Mouse (Mus musculus) B cell, adult 2 months (primary cell): ENCODE results near the gene Ifnar2.
"Not testable (repeated sequence)": the region's sequence is repeated elsewhere in the genome, so short reads cannot be mapped to it uniquely, and the experiment has no call there.

Experiments used
- DNase-seq, 2 experiments: peaks; one replicate each; pipeline ENCODE4 v3.0.0; 2022

Ifnar2 gene

DNA sequence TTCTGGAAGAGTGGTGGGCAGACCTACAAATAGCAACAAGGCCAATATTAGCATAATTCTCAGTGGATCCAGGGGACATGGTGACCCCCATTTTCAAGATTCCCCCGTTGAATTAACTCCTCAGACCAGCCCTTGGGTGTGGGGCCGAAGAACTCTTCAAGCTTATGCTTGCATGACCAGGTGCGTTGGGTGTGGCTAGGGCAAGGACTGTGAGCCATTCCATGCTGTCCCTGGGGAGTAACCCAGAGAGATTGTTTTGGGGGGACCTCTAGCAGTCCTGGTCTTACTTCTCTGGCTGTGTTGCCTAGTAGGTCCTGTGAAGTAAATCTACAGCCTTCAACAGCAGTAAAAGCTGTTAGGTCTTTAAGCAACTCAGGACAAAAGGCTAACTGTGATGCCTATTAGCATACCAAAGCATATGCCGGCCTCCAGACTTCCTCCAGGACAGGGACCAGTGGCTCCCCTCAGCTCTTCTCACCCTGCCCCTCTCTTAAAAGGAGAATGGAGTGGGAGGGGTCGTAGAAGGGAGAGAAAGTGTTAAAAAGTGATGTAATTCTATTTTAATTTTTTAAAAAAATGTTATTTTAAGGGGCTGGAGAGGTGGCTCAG, 60.2 kb downstream of the Ifnar2 start:
- DNase-seq, result peak in 1 of 2 experiments; percentile 31

DNA sequence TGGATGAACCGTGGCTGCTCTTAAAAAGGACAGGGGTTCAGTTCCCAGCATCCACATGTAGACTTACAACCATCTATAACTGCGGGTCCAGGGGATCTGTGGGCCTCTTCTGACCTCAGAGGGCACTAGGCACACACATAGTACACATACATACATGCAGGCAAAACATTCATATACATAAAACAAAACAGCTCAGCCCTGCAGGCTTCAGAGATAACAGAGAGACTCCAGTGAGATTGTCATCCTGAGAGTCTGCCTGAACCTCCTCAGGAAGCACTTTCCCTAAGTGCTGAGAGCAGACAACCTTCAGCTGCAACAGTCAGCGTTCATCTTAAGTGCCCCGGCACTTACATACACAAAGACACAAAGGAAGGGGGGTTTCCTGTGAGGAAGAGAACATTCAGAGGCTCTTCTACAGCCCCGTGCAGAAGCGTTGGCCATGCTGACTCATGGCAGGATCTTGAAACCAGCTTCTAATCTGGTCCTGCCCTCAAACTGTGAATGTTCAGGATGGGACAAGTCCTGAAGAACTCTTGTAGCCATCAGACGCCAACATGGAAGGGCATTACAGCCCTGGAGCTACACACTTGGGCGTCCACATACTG, 60.8 kb downstream of the Ifnar2 start:
- DNase-seq, result peak; percentile 38 to 39

DNA sequence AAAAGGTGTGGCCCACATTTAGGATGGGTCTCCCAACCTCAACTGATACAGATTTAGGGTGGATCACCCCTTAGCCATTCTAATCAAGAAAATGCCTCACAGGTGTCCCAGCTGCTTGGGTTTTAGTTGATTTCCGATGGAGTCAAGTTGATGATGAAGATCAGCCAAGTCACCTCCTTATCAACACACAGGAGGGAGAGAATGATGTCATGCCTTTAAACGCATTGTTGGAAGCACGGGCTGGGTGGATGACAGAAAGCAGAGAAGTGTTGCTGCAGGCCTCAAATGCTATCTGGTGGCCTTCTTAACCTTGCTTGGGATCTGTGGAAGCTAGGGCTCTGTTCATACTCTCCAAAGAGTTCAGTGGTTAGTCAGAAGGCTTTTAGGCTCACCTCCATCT, 61.5 kb downstream of the Ifnar2 start:
- DNase-seq, result no peak

DNA sequence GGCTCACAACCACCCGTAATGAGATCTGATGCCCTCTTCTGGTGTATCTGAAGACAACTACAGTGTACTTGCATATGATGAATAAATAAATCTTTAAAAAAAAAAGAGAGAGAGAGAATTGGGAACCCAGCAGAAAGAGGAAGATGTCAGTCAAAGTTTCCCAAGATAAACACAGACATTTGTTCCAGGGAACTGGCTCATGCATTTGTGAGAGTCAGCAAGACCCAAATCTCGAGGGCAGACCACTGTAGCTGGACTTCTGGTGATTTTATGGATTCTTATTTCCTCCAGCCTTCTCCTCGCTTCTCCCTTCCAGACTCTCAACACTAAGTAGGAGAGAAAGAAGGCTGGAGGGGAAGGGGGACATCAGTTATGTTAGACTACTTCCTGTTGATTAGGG, 65.5 kb downstream of the Ifnar2 start:
- DNase-seq, result no peak

DNA sequence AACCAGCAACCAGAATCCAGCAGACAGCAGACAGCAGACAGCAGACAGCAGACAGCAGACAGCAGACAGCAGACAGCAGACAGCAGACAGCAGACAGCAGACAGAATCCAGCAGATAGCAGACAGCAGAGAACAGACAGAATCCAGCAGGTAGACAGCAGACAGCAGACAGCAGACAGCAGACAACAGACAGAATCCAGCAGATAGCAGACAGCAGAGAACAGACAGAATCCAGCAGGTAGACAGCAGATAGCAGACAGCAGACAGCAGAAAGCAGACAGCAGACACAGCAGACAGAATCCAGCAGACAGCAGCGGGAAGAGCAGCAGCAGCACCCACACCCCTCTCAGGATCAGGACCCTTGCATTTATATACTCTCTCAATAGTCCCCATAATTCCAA, 66.0 kb downstream of the Ifnar2 start:
- not testable (repeated sequence) for DNase-seq

DNA sequence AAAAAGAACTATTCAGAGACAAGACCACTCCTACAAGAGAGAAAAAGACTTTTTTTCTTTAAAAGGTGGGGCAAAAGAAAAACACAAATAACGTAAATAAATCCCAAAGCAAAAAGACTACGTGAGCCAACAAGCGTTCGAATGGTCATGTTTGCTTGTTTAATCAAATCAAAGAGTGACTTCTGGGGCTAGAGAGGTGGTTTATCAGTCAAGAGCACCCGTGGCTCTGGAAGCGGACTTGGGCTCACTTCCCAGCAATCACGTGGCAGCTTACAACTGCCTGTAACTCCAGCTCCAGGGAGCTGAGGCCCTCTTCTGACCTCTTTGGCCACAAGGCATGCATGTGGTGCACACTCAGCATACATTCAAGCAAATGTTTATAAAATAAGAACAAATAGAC, 68.8 kb downstream of the Ifnar2 start:
- DNase-seq, result no peak

DNA sequence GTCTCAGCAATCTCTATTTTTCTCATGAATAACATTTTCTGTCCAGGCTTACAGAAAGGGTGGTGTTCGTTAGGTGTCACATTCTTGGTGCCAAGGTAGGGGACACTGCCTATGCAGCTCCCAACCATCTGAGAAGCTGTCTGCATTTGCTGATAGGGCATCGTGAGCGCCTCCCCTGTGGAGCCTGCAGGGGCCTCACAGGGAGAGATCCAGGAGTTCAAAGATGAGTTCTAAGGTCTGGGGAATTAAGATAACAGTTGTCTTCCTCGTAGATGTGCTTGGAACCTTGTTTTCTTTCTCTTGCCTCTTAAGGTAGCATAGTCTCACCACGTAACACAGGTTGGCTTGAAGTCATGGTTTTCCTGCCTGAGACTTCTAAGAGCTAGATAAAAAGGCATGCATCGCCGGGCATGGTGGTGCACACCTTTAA, 69.2 kb downstream of the Ifnar2 start:
- no peak for DNase-seq

DNA sequence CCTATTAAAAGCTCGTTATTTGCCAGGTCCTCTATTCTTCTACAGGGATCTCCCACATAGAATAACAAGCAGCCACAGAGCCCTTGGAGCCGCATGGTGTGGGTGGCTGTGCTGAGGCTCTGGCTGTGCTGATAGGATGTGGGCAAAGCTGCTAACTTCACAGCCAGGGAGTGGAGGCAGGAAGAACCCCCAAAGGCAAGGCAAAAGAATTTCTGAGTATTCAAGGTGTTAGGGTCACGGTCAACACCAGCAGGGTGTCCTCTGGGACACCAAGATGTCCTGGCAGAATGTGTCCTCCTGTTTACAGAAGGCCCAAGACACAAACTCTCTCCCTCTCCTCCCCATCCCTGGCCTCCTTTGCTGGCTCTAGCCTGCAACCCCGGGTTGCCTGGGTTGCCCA, 69.9 kb downstream of the Ifnar2 start:
- DNase-seq, result no peak

DNA sequence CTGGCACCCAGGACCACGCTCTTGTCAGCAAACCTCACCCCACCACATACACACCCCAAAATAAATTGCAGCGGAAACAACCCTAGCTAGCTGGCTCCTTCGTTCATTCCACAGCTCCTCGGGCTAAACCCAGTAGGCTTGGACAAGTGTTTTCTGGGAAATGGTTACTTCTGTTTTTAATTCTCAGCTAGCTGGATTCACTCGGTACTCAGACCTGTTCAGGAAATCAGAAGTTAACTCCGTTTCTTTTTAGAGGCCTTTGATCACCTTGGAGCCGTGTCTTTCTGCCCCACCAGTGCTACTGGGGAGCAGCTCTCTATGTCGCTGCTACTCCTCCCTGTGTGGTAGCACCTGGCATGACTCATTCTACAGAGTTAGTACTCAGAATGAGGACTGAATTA, 70.6 kb downstream of the Ifnar2 start:
- DNase-seq, result no peak

DNA sequence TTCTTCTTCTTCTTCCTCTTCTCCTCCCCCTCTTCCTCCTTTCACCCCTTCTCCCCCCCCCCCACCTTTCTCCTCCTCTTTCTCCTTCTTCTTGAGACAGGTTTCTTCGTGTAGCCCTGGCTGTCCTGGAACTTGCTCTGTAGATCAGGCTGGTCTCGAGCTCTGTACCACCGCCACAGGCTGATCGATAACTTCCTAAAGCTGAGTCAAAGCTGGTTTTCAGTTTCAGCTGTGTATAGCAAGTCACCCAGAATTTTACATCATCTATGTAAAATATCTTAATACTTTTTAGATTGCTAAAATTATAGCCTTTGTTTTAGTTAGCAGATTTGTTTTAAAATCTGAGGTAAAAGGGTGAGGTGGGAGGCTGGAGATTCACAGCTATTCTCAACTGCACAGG, 72.3 kb downstream of the Ifnar2 start:
- DNase-seq, result no peak

DNA sequence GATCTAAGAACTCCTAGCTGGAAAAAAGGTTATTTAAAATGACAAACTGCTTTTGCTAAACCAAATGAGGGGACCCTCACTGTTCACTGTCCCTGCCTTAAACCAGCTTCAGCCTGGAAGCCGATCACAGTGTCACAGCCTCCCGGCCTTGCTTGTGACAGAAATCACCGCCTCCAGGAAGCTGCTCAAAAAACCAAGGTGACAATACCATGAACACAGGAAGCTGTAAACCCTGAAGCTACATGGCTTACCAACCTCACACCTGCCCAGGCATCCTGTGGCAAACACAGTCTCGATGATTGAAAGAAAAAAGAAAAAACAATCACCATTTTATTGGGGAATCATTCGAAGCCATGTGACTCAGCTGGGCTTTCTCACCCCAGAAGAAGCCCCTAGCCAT, 73.0 kb downstream of the Ifnar2 start:
- peak; percentile 54 to 61 for DNase-seq

DNA sequence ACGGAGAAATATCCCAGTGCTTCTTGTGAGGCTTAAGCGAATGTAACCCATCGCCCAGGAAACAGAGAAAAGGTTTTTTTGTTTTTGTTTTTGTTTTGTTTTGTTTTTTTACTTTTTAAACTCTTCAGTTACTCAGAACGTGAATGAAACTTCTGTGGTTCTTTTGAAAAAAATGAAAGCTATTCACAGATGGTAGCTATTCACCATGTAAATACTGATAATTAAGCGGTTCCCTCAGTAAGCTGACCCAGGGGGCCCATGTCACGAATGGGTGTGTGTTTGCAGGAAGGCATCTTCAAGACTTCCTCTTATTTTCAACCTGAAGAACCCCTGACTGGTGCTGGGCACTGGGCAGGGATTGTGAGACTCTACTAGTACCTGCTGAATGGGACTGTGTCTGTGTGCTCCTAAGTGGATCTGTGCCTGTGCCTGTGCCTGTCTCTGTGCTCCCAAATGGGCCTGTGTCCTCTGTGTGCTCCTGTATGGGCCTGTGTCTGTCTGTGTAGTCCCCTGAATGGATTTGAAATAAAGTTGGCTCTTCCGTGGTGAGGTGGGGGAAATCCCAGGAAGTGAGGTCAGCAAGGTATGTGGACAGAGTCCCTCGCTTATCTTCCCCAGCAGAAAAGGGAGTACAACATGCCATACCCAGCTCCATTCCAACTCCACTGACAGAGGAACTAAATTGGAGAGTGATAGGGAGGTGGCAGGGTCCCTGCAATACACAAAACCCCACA, 74.4 kb downstream of the Ifnar2 start:
- peak; percentile 63 to 70 for DNase-seq

DNA sequence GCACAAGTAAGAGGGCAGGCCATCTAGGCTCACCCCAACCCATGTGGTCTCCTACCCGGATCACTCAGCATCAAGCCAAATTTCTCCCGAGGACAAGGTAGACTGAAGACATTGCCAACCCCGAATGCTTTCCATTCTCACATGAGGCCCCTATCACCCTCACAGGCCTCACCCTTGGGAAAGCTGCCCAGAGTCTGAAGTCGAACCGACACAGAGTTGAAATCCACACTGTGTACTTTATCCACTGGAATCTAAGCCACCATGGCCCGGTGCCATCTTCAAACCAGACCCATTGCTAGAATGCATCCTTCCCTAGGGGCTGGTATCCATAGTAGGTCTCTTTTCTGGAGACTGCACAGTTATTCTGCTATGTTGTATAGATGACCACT, 74.9 kb downstream of the Ifnar2 start:
- DNase-seq, result no peak

DNA sequence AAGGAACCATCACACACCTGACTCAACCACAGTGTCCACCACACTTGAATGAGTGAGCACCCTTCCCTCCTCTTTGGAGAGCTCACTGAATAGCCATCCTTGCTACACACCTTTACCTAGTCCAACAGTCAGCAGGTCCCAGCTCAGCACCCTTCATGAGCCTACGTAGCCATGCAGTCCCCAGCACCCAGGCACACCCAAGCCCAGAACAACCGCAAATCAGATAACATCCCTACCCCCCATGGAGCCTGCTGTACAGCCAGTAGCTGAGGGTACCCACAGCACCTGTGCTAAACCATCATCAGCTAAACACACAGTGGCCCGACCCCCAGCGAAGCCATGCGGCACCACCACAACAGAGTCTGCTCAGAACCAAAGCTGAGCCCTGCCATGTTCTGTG, 75.5 kb downstream of the Ifnar2 start:
- DNase-seq, result no peak

DNA sequence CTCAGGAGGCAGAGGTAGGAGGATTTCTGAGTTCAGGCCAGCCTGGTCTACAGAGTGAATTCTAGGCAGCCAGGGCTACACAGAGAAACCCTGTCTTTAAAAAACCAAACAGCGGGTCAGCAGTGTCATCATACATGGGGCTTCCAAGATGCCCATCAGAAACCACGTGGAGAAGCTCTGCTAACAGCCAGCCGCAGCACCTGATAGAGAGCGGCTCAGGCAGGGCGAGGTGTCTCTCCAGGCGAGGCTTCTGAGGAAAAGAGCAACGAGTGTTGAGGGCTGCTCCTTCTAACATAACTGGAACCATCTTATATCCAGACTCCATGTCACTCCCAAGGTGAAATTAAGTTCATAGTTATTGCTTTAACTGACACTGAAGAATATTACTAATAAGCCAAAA, 76.3 kb downstream of the Ifnar2 start:
- DNase-seq, result no peak

DNA sequence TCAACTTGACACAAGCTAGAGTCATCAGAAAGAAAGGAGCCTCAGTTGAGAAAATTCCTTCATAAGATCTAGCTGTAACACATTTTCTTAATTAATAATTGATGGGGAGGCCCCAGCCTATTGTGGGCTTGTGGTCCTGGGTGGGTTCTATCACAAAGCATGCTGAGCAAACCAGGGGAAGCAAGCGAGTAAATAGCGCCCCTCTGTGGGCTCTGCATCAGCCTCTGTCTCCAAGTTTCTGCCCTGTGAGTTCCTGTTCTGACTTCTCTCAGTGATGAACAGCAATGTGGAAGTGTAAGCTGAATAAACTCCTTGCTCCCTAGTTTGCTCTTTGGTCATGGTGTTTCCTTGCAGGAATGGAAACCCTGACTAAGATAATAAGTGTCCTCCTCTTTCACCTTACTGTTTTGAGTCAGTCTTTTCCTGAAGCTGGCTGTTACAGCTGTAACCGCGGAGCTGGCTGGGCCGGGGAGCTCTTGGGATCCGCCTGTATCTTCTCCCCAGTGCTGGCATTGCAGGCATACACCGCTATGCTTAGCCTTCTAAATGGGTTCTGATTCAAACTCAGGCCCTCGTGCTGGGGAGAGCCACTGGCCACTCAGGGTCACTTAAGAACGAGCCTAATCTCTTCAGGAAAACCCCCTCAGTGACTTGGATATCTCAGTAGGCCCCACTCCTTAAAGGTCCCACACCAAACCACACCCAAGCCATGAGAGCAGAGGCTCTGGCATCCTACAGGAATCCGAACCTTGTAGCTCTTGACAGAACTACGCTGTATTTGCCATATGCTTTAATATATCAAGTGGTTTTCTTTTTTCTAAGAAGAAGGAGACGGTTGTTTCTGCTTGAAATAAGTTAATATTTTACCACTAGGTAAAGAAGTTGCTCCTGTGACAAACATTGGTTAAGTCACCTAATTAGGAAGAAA, 77.8 kb downstream of the Ifnar2 start:
- DNase-seq, result peak in 1 of 2 experiments; percentile 29

DNA sequence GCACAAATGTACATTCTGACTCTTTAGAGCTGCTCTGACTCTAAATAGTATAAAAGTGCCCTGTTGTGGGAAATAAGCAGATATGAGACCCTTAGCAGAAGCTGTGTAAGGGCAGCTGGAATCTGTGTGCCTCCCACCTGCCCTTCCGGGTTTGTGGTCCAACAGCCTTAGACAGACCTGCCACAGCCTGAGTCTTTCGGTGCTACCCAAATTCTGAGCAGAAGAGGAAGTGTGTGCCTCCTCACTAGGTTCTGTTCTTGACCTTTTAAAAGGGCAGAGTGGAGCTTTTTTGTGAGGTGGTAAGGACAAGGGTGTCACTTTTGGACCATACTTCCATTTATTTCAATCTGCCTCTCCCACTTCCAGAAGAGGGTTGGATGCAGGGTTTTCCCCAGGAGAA, 79.4 kb downstream of the Ifnar2 start:
- peak; percentile 58 to 67 for DNase-seq

DNA sequence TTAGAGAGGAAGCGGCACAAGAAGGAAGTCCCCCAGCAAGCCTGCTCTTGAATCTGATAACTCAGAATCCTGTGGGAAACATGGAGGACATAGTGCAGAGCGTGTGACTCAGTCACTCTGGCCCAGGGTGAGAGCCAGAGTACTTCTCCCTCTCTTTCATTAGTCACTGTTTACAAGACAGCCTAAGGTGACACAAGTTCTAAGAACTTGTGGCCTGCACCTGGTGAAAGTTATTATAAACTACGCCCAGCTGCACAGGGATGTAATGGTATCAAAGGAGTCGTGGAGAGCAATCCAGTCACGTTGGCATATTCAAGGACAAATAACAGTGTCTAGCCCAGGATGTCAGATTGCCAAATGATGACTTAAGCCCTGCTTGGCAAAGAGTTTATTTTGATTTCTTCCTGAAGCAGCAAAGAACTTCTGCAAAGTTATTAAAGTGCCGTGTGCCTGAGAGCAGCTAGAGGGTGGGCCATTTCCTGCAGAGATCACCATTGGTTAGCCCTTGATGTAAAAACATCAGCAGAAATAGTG, 79.8 kb downstream of the Ifnar2 start:
- DNase-seq, result no peak
